Mouse (Mus musculus): ENCODE data around the gene Lrrc8a. TPM values are rescaled to one million over a fixed set of nuclear protein-coding genes. Genes with fewer than 3 reads are reported as not detected.
A peak's percentile ranks its signal among the peaks of the same experiment; 100 is the strongest.

Lrrc8a gene
- total RNA-seq, 2 experiments from 2014 or later = 58.2 to 62.6 TPM

DNA sequence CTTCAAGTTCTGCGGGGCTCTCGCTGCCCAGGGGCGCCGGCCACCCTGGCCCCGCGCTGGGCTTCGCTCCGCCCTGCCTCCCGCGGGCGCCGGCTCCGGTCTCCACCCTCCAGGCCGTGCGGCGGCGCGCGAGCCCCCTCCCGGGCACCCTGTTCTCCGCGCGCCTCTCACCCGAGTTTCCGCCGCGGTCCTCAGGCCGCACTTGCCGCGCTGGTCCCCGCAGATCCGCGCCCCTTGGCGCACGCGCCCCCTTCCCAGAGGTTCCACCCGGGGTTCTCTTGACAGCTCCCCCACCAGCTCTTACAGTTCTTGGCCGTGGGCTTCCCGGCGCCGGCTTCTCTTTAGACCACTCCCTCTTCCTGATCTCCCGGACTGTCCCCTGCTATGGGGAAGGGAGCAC is 366 bp downstream of the Lrrc8a start:
- DNase-seq (ENCODE audit: low spot score in 2 of 2) = peak; percentile 62 to 70

DNA sequence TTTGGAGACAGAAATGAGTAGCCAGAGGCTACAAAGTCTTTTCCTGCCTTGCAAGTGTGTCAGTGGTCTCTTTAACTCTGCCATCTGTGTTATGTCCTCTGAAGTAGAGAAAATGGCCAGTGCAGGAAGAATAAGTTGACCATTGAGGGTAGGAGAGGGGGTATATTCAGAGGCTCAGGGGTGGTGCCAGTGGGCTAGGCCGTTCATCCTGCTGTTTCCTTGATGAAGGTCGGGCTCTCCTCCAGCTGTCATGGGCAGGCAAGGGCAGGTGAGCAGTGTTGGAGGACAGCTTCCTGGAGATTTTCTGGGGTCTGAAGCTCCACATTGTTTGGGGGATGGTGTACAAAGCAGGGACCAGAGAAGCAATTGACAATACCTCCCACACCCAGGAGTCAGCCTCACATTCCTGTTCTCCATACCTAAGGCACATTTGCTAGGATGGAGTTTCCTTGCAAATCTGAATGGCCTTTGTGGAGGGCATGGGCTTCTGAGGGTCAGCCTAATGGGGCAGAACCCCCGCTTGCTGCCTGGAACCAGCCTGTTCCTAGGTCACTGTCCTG is 1.5 kb downstream of the Lrrc8a start:
- no peak for DNase-seq (ENCODE audit: low spot score in 2 of 2)

DNA sequence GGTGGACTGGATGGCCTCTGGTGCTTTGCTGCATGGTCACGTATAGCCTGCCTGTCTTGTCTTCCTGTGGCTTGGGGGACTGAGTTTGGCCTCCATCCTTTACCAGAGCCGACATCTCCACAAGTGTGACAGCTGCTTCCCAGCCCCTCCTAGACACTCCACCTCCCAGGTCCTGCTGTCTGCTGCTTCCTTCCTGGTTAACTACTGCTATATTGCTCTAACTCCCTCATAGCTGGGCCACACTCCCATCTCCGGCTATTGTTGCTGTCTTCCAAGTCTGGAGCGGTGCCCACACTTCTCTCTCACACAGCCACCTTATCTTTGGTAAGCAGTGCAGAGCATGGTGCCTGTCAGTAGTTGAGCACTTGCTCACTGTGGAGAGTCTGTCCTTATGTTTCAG is 2.3 kb downstream of the Lrrc8a start:
- DNase-seq (ENCODE audit: low spot score in 2 of 2) = no peak

DNA sequence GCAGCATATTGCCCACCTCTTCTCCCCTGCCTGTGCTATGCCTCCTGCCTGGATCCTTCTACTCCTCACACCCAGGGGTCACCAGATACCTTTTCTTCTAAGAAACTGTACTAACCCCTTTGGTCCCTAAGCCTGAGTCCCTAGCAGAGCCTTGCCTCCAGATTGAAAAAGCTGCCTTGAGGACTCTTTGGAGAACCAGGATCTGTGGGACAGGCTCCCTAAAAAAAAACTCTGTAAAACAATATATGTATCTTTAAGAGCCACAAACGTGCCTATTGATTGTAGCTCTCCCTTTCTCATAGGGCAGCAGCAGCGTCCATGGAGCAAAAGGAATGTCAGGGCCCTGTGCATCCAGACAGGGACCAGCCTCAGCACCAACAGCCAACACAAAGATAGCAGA is 2.8 kb downstream of the Lrrc8a start, which contains the start of gene Gm28035:
Gene Gm28035 (plus strand): TSS at position 301 of the 400 bp plus-strand sequence.
- DNase-seq (ENCODE audit: low spot score in 2 of 2) = no peak

DNA sequence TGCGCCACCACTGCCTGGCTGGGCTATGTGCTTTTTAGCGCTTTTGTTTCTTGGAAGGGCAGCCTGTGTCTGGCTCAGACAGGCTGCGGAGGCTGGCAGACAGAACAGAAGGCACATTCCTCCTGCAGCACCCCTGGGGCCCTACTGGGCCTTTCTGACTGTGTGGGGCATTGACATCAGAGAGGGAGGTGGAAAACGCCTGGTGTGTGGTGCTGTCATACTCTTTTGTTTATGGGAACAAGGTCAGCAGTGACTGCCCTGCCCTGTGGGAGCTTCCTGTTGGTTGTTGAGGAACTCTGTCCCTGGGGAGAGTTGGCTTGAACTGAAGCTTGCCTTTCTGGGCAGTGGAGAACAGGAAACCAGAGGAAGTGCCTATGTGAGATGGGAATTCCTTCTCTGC is 5.0 kb downstream of the Lrrc8a start:
- DNase-seq (ENCODE audit: low spot score in 2 of 2) = no peak

DNA sequence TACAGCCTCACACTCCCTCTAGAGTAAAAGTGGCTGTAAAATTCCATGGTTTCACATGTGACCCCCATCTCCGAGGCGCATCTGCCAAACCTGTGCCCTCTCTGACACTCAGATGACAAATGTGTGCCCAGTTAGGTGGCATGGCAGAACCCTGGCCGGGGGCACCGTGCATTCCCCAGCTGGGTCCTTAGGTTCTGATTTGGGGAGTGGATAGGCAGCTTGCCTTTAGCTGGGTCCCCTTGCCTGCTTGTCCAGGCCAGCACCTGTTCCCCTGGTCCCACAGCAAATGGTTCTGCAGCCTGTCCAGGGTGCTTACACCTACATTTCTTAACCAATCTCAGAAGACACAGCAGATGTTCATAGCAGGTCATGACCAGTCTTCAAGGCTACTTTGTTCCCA is 5.9 kb downstream of the Lrrc8a start:
- DNase-seq (ENCODE audit: low spot score in 2 of 2) = no peak

DNA sequence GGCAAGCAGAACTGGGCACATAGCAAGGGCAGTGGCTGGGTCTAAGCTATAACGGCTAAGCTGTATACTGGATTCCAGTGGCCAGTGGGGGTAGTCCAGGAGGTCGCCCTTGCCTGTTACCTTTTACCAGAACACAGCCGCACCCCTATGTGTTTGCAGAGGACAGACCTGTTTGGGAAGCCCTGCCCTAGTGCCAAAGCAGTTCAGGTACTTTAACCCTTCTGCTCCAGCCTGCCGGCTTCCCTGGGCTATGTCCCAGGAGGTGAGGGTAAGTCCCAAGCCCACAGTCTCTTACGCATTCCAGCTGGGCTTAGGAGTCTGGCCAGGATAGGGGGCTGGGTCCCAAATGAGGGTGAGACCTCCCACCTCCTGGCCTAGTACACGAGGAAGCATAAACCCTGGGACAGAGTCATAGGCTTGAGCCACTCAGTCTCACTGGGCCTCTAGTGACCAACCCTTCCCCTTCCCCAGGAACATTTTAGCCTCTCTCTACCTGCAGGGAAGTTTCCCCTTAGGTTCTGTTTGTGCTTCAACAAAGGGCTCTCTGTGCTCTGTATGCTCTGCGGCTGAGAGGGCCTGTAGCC is 7.2 kb downstream of the Lrrc8a start:
- DNase-seq (ENCODE audit: low spot score in 2 of 2) = no peak

DNA sequence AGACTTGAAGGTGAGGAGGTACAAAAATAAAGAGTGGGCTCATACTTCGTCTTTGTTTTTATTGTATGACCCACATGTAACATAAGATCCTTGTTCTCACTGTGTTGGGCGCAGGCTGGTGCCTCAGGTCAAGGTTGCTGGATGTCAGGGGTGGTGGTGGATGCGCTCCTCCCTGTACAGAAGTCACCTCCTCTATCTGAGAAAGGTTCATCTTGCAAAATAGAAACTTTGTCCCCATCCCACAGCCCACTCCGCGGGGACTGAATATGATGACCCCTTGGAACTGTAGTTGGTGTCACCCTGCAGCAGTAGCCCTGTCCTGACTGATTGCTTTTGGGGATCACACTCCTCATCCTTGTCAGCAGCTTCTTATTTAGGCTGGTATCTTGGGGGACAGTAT is 9.5 kb downstream of the Lrrc8a start:
- DNase-seq (ENCODE audit: low spot score in 2 of 2) = no peak

DNA sequence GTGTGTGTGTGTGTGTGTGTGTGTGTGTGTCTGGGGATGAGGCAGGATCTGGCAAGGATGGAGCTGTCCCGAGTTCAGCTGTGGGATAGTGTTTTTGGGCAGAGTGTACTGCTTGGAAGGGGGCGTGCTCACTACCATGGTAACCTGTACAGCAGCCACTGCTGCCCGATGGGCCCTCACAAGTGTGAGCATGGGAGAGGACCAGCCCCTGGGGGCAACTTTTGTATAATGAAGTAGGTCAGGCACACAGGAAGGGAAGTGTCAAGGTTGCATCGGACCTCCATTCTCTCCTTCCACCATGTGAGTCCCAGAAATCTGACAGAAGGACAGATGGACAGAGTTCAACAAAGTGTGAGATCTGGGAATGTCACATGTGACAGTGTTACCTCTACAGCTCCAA is 10.2 kb downstream of the Lrrc8a start:
- DNase-seq (ENCODE audit: low spot score in 2 of 2) = no peak

DNA sequence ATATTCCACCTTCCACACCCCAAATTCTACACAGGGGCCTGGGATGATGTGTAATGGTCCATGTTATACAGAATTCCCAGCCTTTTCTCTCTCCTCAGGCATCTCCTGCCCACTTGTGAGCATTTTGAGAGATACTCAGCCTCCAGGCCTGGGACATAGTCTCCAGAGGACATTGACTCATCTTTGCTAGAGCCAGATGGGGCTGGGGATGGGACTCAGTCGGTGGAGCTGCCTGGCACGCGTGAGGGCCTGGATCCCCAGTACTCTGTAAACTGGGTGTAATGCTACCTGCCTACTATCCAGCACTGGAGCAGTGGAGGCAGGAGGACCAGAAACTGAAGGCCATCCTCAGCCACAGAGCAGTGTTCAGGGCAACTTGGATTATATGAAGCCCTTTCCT is 11.7 kb downstream of the Lrrc8a start:
- peak in 1 of 2 experiments; percentile 39 for DNase-seq (ENCODE audit: low spot score in 2 of 2)

DNA sequence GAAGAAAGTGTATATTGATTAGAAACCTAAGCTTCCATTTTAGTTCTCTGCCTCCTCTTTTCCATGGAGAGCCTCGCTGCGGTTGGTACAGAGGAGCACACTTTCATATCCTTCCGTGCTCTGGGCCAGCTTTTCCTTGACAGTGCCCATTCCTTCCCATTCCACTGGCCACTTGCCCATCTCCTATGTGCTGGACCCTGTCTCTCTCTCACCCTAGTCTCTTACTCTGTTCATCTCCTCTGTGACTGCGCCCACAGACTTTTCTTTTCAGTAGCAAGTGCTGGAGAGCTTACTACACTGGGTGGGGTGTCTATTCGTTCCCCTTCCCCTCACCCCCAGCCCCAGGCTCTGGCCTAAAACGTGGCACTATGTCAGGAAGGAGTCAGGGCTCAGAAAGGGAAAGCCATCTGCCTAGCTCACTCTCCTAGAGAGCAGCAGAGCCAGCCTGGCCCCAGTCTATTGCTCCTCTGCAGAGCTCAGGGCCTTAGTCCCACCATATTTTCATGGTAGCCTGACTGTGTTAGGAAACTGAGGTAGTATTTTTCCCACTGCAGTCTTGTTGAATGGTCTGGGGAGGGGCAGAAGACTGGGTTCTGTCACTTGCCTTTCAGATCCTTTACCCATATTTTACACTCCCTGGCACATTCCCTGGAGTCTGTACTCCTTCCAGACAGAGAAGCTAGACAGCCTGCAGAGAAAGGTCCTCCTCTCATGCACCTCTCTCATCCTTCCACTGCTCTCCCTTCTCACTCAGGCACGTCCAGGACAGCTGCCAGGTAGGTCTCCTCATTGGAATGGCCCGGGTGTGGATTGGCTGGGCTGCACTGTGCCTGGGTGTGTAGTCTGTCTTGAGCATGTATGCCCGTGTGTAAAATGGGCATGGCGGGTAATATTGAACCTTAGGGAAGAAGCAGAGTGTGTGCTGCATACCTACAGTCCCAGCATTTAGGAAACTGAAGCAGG is 12.9 kb downstream of the Lrrc8a start:
- DNase-seq (ENCODE audit: low spot score in 2 of 2) = no peak

DNA sequence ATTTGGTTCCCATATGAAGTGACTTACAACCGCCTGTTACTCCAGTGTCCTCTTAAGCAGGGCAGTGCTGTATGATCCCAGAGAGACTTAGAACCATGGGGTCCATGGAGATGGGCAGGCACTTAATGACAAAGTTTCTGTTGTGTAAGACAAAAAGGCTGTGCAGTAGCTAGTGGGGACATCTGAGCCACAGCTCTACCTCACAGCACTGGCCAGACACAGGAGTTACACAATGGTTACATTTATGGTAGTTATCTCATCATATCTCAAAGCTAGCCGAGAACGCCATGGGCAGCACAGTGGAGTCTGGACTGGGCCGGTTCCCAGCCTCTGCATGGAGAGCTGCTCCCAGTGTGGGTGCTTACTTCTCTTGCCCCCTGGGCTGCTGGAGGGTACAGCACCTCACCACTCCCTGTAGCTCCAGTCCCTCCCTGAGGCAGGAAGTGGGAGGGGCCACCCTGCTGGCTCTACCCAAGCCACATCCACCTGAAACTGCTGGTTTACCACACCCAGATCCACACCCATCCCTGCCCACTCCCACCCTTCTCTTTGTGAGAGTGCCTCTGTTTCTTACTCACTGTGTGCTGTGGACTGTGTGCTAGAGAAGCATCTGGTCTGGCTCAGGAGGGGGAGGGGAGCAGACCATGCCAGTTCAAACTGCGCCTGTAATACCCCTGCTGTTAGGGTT is 14.0 kb downstream of the Lrrc8a start:
- DNase-seq (ENCODE audit: low spot score in 2 of 2) = no peak

DNA sequence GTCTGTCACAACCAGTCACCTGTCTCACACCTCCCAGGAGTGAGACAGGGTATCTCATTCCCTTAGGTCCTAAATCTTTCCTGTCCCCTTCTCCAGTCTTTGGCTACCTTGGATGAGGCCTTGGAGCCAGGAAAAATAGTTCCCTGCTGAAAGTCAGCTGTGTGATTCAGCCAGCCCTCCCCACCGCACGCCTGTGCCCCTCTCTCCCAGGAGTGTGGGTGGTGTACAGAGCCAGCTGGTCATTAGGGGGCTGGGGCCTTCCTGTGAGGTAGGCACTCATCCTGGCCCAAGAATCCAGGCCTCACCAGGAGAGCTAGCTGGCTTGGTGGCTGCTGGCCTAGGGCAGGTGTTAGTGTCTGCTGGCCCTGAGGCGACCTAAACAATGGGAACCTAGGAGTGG is 15.0 kb downstream of the Lrrc8a start:
- peak in 1 of 2 experiments; percentile 44 for DNase-seq (ENCODE audit: low spot score in 2 of 2)

DNA sequence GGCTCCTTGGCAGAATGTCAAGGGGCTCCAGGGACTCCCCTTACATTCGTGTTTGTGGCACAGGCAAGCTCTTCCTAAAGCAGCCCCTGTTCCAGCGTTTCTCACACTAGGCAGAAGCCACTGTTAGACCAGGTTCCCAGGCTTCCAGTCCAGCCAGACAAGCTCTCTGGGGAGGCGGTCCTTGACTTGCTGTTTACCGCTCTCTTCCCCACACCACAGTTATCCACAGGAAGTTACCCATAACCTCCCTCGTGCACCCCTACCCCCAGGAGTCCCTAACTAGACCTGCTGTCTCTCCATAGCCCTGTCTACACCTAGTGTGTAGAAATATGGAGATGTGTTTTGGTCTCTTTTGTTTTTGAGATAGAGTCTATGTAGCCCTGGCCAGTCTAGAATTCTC is 16.3 kb downstream of the Lrrc8a start:
- no peak for DNase-seq (ENCODE audit: low spot score in 2 of 2)

DNA sequence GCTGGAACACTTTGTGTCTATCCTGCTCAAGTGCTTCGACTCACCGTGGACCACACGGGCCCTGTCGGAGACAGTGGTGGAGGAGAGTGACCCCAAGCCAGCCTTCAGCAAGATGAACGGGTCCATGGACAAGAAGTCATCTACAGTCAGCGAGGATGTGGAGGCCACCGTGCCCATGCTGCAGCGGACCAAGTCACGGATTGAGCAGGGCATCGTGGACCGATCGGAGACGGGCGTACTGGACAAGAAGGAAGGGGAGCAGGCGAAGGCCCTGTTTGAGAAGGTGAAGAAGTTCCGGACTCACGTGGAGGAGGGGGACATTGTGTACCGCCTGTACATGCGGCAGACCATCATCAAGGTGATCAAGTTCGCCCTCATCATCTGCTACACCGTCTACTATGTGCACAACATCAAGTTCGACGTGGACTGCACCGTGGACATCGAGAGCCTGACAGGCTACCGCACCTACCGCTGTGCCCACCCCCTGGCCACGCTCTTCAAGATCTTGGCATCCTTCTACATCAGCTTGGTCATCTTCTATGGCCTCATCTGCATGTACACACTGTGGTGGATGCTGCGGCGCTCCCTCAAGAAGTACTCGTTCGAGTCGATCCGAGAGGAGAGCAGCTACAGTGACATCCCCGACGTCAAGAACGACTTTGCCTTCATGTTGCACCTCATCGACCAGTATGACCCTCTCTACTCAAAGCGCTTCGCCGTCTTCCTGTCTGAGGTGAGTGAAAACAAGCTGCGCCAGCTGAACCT is 18.3 kb downstream of the Lrrc8a start:
- no peak for DNase-seq (ENCODE audit: low spot score in 2 of 2)

DNA sequence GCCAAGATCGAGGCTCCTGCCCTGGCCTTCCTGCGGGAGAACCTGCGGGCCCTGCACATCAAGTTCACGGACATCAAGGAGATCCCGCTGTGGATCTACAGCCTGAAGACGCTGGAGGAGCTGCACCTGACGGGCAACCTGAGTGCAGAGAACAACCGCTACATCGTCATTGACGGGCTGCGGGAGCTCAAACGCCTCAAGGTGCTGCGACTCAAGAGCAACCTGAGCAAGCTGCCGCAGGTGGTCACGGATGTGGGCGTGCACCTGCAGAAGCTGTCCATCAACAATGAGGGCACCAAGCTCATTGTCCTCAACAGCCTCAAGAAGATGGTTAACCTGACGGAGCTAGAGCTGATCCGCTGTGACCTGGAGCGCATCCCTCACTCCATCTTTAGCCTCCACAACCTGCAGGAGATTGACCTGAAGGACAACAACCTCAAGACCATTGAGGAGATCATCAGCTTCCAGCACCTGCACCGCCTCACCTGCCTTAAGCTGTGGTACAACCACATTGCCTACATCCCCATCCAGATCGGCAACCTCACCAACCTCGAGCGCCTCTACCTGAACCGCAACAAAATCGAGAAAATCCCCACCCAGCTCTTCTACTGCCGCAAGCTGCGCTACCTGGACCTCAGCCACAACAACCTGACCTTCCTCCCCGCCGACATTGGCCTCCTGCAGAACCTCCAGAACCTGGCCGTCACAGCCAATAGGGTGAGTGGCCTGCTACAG is 19.3 kb downstream of the Lrrc8a start:
- no peak for DNase-seq (ENCODE audit: low spot score in 2 of 2)

DNA sequence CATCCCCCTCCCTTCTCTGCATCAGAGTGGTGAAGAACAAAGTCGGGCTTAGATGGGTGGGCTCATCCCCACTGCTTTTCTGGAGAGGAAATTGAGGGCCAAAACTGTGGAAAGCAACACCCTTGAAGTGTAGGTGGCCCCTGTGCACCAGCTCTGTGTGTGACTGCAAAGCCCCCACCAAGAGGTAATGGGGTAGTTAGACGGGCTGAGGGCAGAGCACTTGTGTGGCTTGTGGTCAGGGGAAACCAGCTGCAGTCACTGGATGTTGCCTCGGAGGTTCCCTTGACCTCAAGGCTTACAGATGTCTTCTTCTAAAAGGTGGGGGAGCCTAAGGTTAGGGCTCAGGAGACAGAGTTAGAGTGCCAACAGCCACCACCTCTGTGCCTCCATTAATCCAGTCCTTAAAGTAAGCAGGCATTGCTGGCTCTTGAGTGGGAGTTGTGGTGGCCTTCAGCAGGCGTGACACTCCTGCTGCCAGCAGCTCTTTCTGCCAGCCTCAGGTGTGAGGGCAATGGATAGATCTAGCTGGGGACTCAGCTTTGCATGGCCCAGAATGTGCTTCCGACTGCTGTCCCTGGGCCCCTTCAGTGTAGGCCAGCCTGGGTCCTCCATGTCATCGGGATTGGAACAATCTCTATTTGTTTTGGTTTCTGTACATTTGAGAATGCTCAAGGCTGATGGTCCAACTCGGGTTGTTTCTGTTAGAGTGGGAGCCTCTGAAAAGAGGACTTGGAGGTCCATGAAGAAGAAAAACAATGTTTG is 20.4 kb downstream of the Lrrc8a start:
- DNase-seq (ENCODE audit: low spot score in 2 of 2) = no peak

DNA sequence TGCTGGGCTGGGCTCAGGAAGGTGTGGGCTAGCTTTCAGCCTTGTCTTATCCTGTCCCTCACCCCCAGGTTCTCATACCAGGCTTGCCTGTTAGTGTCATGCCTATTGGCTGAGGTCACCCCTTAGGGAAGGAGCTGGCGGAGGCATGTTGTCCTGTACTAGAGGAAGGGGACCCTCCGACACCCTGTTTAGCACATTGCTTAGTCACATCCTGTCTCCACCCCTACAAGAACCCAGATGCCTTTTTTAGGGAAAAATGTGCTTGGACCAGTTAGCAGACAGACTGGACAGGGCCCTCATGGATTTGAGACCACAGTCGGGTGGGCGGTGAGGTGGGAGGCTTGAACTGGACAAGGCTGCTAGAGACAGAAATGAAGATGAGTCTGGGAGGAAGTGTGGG is 21.1 kb downstream of the Lrrc8a start:
- DNase-seq (ENCODE audit: low spot score in 2 of 2) = no peak
